Mouse (Mus musculus): ENCODE data around the gene Shisa7. TPM values are rescaled to one million over a fixed set of nuclear protein-coding genes. Genes with fewer than 3 reads are reported as not detected.

Gene Shisa7
- polyA plus RNA-seq, 2 experiments: 0.01 TPM; not detected in 1

DNA sequence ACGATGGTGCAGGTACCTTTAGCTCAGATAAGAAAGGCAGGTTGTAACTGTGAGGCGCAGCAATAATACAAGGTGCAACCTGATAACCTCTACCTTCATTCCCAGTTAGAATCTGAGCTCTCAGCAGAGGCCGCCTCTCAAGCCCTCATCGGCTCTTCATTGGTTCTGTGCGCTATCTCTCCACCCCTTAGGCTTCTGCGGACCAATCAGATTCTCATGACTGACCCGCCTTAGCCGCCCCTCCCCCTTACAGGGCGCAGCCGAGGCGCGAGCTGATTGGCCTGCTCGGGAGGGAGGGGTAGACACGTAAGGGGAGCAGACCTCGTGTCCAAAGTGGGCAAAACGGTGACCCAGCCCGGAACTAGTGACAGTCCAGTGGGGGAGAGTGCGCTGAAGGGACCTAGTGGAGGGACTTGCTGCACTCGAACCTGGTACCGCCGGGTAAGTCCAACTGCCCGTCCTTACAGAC is 32.3 kb upstream of the Shisa7 start, which contains the start of gene Isoc2a:
TSS of gene Isoc2a (plus strand) at position 401 of the 469 bp plus-strand sequence.
- Histone ChIP-seq H3K36me3 (replicated peaks; ENCODE audit: control insufficient read depth, insufficient read depth, low read depth) (no peaks in the 10 kb centered on the region), H3K9me3 (ENCODE audit: control insufficient read depth, low read length) (no peaks in the 10 kb centered on the region), H3K27ac (peak within 1 kb of the TSS; percentile 44), H3K9ac (replicated peaks) (peak within 1 kb of the TSS; percentile 66), H3K4me1 (replicated peaks; ENCODE audit: control insufficient read depth in 2 of 2, insufficient read depth in 2 of 2, low read length in 1 of 2) (peaks cover 21 to 28% of the 10 kb centered on the region in 2 experiments), H3K27me3 (ENCODE audit: control insufficient read depth, insufficient read depth, low read length) (no peaks in the 10 kb centered on the region), H3K4me3 (ENCODE audit: insufficient read depth in 1 of 2, low read depth in 2 of 2, low read length in 2 of 2) (peak within 1 kb of the TSS; percentile 65 to 78), H3K4me2 (ENCODE audit: low read depth) (peak within 1 kb of the TSS; percentile 95)
- TF ChIP-seq EP300 (IDR thresholded peaks at IDR 0.05; ENCODE audit: low read depth) (peak; percentile 43; the same call in 1 of the 2 replicates), CTCF (IDR thresholded peaks at IDR 0.05; ENCODE audit: low read depth) (no peak)
- peak; percentile 87 to 91 (median 89) for DNase-seq (ENCODE audit: low read depth in 3 of 3, low spot score in 3 of 3)
- WGBS (ENCODE audit: insufficient replicate concordance): under 1% methylated on average over 22 of the region's 22 CpGs
- ATAC-seq (ENCODE audit: insufficient read depth): peak; percentile 98

DNA sequence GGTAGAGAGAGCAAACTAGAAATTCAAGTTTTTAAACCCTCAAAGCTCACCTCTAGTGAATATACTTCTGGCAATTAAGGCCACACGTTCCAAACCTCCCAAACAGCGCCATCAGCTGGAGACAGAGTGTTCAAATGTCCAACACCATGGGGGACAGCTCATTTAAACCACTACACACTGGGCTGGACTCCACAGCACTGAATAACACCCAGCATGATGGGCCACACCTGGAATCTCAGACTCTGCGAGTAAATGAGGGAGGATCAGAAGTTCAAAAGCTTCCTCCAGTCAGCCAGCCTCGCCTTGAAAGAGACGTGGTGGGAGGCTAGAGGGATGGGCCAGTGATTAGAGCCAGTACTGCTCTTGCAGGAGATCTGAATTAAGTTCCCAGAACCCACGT is 25.6 kb upstream of the Shisa7 start, which contains the start of gene Isoc2b:
TSS of gene Isoc2b (minus strand) at position 126 of the 400 bp plus-strand sequence.
- ATAC-seq (ENCODE audit: insufficient read depth) (no peak), DNase-seq (ENCODE audit: low read depth in 3 of 3, low spot score in 3 of 3) (no peak)
- Histone ChIP-seq H3K36me3 (replicated peaks; ENCODE audit: control insufficient read depth, insufficient read depth, low read depth) (no peaks in the 10 kb centered on the region), H3K9ac (replicated peaks) (no peak within 1 kb of the TSS), H3K4me3 (ENCODE audit: insufficient read depth in 1 of 2, low read depth in 2 of 2, low read length in 2 of 2) (no peak within 1 kb of the TSS), H3K9me3 (ENCODE audit: control insufficient read depth, low read length) (no peaks in the 10 kb centered on the region), H3K4me1 (replicated peaks; ENCODE audit: control insufficient read depth in 2 of 2, insufficient read depth in 2 of 2, low read length in 1 of 2) (peaks cover 4 to 10% of the 10 kb centered on the region in 2 experiments; a peak in 3 of 4 replicates), H3K27ac (no peak within 1 kb of the TSS), H3K4me2 (ENCODE audit: low read depth) (no peak within 1 kb of the TSS), H3K27me3 (ENCODE audit: control insufficient read depth, insufficient read depth, low read length) (no peaks in the 10 kb centered on the region)
- WGBS (ENCODE audit: insufficient replicate concordance): 48% methylated on average over 6 of the region's 6 CpGs
- TF ChIP-seq CTCF (IDR thresholded peaks at IDR 0.05; ENCODE audit: low read depth): 0 out of 2 replicates have a peak, but pooled peaks have one; percentile 9
- no peak for TF ChIP-seq EP300 (IDR thresholded peaks at IDR 0.05; ENCODE audit: low read depth)

DNA sequence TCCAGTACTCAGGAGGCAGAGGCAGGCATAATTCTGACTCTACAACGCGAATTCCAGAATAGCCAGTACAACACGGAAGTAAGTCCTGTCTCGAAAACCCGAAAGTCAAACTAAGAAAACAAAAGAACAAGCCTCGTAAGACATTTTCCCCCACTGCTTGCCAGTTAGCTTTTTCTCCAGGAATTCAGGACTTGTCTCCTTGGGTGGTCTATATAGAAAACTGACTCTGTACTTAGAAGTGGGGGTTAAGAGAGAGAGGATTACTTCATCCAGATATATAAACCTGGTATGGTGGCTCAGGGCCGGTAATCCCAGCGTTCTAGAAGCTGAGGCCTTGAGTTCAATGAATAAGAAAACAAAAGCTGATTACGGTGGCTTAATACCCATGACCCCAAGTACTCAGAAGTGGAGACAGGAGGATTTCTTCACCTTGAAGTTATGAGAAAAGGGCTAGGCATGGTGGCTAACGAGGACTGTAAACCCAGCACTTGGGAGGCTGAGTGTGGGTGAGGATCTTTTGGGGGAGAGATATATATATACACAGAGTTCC is 22.2 kb upstream of the Shisa7 start:
- 35% methylated on average over 10 of the region's 10 CpGs for WGBS (ENCODE audit: insufficient replicate concordance)

DNA sequence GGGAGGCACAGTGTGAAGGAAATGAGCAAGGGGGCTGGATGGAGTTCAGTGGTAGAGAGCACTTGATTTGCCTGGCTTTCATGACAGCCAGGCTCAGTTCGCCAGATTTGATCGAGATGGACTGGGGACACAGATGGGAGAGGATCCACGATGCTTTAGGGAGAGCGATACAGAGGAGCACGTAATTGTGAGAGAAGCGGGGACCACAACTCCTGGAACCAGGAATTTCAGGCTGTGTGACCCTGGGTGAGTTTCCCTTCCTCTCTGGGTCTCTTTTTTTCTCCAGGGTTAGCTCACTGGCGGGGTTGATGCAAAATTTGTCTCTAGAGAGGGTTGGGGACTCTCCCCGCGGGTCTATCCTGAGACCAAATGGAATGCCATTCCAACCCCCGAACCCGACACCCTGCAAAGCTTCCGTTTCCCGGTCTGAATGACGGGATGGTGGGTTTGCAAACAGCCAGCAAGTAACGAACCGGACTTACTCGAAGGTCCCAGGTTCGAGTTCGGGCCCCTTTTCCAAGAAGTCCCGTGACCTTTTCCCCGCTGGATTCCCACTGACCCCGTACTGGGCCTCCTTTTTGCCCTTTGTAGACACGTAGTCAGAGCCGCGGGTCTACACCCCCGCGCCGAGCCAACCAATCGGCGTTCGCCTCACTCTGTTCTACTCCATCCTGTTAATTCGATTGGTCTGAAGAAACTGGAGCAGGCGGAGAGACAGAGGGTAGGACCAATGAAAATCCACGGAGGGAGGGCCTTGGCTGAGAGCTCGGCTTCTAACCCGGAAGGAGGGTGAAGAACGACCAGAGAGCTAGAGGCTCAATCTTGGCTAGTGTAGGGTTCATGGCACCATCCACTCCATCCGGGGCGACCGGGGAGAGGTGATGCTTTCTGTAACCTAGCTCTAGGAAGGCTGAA is 21.3 kb upstream of the Shisa7 start:
- 4% methylated on average over 40 of the region's 40 CpGs for WGBS (ENCODE audit: insufficient replicate concordance)
- ATAC-seq (ENCODE audit: insufficient read depth): peak; percentile 100

More for the DNA sequence above, 22.2 kb upstream of the Shisa7 start:
- Histone ChIP-seq H3K4me1 (replicated peaks; ENCODE audit: control insufficient read depth in 2 of 2, insufficient read depth in 2 of 2, low read length in 1 of 2) (peaks cover 4 to 11% of the 10 kb centered on the region in 2 experiments; a peak in 3 of 4 replicates), H3K9ac (replicated peaks) (peak overlapping the region; percentile 73), H3K36me3 (replicated peaks; ENCODE audit: control insufficient read depth, insufficient read depth, low read depth) (no peaks in the 10 kb centered on the region), H3K9me3 (ENCODE audit: control insufficient read depth, low read length) (no peaks in the 10 kb centered on the region), H3K4me2 (ENCODE audit: low read depth) (peak overlapping the region; percentile 84), H3K27ac (peak overlapping the region; percentile 0), H3K4me3 (ENCODE audit: insufficient read depth in 1 of 2, low read depth in 2 of 2, low read length in 2 of 2) (peak overlapping the region; percentile 63 to 96), H3K27me3 (ENCODE audit: control insufficient read depth, insufficient read depth, low read length) (no peaks in the 10 kb centered on the region)
- DNase-seq (ENCODE audit: low read depth in 3 of 3, low spot score in 3 of 3) (no peak), ATAC-seq (ENCODE audit: insufficient read depth) (no peak)
- TF ChIP-seq CTCF (IDR thresholded peaks at IDR 0.05; ENCODE audit: low read depth) (no peak), EP300 (IDR thresholded peaks at IDR 0.05; ENCODE audit: low read depth) (no peak)

More for the DNA sequence above, 21.3 kb upstream of the Shisa7 start:
- peak overlapping the region; percentile 63 to 96 for H3K4me3 ChIP-seq (ENCODE audit: insufficient read depth in 1 of 2, low read depth in 2 of 2, low read length in 2 of 2)
- H3K9me3 ChIP-seq (ENCODE audit: control insufficient read depth, low read length): no peaks in the 10 kb centered on the region
- H3K27me3 ChIP-seq (ENCODE audit: control insufficient read depth, insufficient read depth, low read length): no peaks in the 10 kb centered on the region
- H3K4me2 ChIP-seq (ENCODE audit: low read depth): peak overlapping the region; percentile 84
- H3K9ac ChIP-seq (replicated peaks): peak overlapping the region; percentile 73
- no peaks in the 10 kb centered on the region for H3K36me3 ChIP-seq (replicated peaks; ENCODE audit: control insufficient read depth, insufficient read depth, low read depth)
- H3K27ac ChIP-seq: peak overlapping the region; percentile 0; the same call in 1 of the 2 replicates
- peak; percentile 98 for DNase-seq (ENCODE audit: low read depth in 3 of 3, low spot score in 3 of 3)
- H3K4me1 ChIP-seq (replicated peaks; ENCODE audit: control insufficient read depth in 2 of 2, insufficient read depth in 2 of 2, low read length in 1 of 2): peaks cover 4 to 11% of the 10 kb centered on the region in 2 experiments; a peak in 3 of 4 replicates
- TF ChIP-seq EP300 (IDR thresholded peaks at IDR 0.05; ENCODE audit: low read depth) (no peak), CTCF (IDR thresholded peaks at IDR 0.05; ENCODE audit: low read depth) (no peak)
